Mouse (Mus musculus) kidney, adult 2 months (tissue): ENCODE measurements around the gene Crcp.

Experiments
- CTCF ChIP-seq: fragments of 200-500 bp; conservative IDR thresholded peaks from 2 replicates; pipeline ENCODE4 v1.5.1; 2011; ENCODE audit warnings: low read depth, mild to moderate bottlenecking, control low read depth, low read length, moderate library complexity, mixed read lengths; ENCODE audit not compliant: insufficient read depth, insufficient read length
- POLR2A ChIP-seq: fragments of 200-500 bp; IDR thresholded peaks from one replicate; pipeline ENCODE4 v1.6.1; 2011; ENCODE audit warnings: low read depth, low read length, control low read depth

DNA sequence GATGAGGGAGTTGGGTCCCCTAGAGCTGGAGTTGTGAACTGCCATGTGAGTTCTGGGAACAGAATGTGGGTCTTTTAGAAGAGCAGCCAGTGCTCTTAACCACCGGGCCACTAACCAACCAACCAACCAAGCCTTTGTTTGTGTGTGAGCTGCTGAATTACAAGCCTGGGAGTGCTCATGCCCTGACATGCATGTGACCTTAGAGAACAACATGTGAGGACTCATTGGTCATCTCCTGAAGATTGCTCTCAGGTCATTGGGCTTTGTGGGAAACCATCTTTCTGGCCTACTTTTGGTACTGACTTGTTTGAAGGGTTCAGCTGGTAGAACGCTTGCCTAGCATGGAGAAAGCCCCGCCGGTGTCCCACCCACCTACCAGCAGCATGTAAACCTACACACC, 19.3 kb upstream of the Crcp start:
- no peak for TF ChIP-seq CTCF
- no peak for TF ChIP-seq POLR2A
